Mouse (Mus musculus) C3H10T1/2 (cell line): ENCODE measurements around the gene Galc. TPM values are rescaled to one million over a fixed set of nuclear protein-coding genes. Genes with fewer than 3 reads are reported as not detected.

Experiments used
- polyA plus RNA-seq, 2 experiments: library from polyadenylated mRNA; unstranded; fragments of >200 nt; fragmentation: generic; extraction: Trizol; gene quantifications; one replicate each; pipeline ENCODE4 v1.2.1; 2012; ENCODE audit warnings: missing spikeins in 2 of 2

The Galc gene
- polyA plus RNA-seq: 1 to 10 TPM; 1.0 to 3.5 TPM

GRCm38 (mm10) chr12:98258845-98259517 is at the start of gene Galc:
TSS of gene Galc (minus strand) at chr12:98259459.

DNA sequence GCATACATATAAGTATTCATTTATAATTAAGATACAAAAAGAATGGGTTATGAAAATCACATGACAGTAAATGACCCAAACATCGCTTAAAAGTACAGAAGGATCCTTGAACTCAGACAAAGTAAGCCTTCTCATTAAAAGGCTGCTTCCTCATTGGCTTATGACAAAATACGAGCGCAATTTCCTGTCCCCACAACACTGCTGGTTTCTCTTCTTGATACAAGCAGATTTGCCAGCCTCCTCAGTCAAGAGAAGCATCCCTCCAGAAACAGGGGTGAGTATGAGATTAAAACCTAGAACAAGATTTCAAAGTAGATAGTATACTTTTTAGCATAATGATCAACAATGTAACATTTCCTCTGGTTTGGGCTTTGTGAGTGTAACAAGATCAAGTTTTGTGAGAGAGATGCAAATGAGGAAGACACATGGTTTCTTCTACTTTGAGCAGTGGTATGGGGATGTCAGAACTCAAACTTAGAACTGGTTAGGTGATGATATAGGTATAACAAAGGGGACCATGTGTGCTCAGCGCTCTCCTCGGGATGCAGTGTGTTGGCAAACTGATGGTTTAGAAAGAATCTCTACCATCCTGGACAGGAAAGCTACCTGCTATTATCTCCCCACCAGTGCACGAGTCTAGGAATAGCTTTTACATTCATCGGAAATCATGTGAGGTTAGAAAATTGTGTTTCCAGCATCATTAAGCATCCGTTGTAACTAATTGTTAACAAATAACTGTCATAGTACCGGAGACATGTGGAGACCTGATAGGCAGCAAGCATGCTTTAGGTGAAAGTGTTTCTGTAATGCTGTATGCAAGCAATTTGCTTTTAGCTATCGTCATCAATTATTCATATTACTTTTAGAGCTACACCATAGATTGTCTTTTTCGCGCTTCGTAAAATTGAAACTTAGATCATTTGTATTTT is 9.4 kb upstream of the Galc start, which contains the start of gene Gpr65:
Gene Gpr65, plus strand, starts transcription at position 195 of the 929 bp plus-strand sequence.

Other genes with a start within 250 kb of the Galc start
- not detected for gene Gpr65, start 9.2 kb upstream of the Galc start, polyA plus RNA-seq